Mouse (Mus musculus): ENCODE measurements at regions not wholly inside any gene's neighbourhood (a gene's known extent, or its start where the extent isn't known, plus 50 kb on each side); places are given as distances from the start of the nearest gene placed in this dataset.

- dilution Hi-C loops (cut with MboI; ENCODE audit: extremely low pct_ligation_motif_present, extremely low pct_unique_long_range_greater_than_20kb, low sequenced_read_pairs), result no loop called here
- Histone ChIP-seq H3K4me3 (replicated peaks in 1 of 3; ENCODE audit: low read depth in 2 of 3, low read length in 2 of 3, poor library complexity in 1 of 3) (no peak overlapping the region), H3K4me2 (ENCODE audit: insufficient read depth, low read depth, poor library complexity, severe bottlenecking) (no peak overlapping the region), H3K79me2 (replicated peaks; ENCODE audit: control insufficient read depth, extremely low read depth, insufficient read depth, poor library complexity, severe bottlenecking) (no peaks in the 10 kb centered on the region), H3K4me1 (ENCODE audit: control insufficient read depth in 1 of 2, insufficient read depth in 2 of 2) (peaks cover 0 to 8% of the 10 kb centered on the region in 2 experiments; a peak in 2 of 4 replicates), H3K9ac (ENCODE audit: insufficient read depth, low read depth) (no peak overlapping the region), H3K27me3 (replicated peaks) (no peaks in the 10 kb centered on the region), H3K27ac (ENCODE audit: insufficient read depth, low read depth) (no peak overlapping the region), H3K36me3 (replicated peaks in 1 of 2; ENCODE audit: control insufficient read depth in 1 of 2, insufficient read depth in 1 of 2, low read length in 1 of 2) (no peaks in the 10 kb centered on the region), H3K9me3 (replicated peaks; ENCODE audit: low read length) (no peaks in the 10 kb centered on the region)
- in situ Hi-C loops (cut with MboI; ENCODE audit: low pct_ligation_motif_present, low pct_unique_long_range_greater_than_20kb, low sequenced_read_pairs), result no loop called here
- no peak for TF ChIP-seq CHD1 (IDR thresholded peaks at IDR 0.05; ENCODE audit: low read depth, low read length)
- TF ChIP-seq ZKSCAN1 (IDR thresholded peaks at IDR 0.05; ENCODE audit: borderline replicate concordance, low read depth, low read length), result no peak
- no peak for TF ChIP-seq PAX5 (IDR thresholded peaks at IDR 0.05; ENCODE audit: low read length)
- TF ChIP-seq HCFC1 (IDR thresholded peaks at IDR 0.05; ENCODE audit: low read depth, low read length), result no peak
- TF ChIP-seq ZC3H11A (IDR thresholded peaks at IDR 0.05; ENCODE audit: low read depth, low read length), result no peak
- no peak for TF ChIP-seq NRF1 (IDR thresholded peaks at IDR 0.05; ENCODE audit: low read depth, low read length)
- no peak for TF ChIP-seq TBP (conservative IDR thresholded peaks at IDR 0.05; ENCODE audit: low read depth, low read length)
- TF ChIP-seq SMC3 (IDR thresholded peaks at IDR 0.05; ENCODE audit: low read depth, low read length), result no peak
- TF ChIP-seq NELFE (IDR thresholded peaks at IDR 0.05; ENCODE audit: low read depth, low read length), result no peak
- TF ChIP-seq ZNF384 (IDR thresholded peaks at IDR 0.05; ENCODE audit: low read depth, low read length), result no peak
- no peak for TF ChIP-seq RCOR1 (conservative IDR thresholded peaks at IDR 0.05; ENCODE audit: low read depth, low read length)
- TF ChIP-seq E2F4 (IDR thresholded peaks at IDR 0.05; ENCODE audit: insufficient replicate concordance, low read depth, low read length), result no peak
- TF ChIP-seq JUND (conservative IDR thresholded peaks at IDR 0.05; ENCODE audit: low read depth, low read length), result no peak
- no peak for TF ChIP-seq POLR2A (IDR thresholded peaks at IDR 0.05; ENCODE audit: low read depth, low read length)
- TF ChIP-seq MEF2A (IDR thresholded peaks at IDR 0.05; ENCODE audit: borderline replicate concordance, low read depth, low read length), result no peak
- no peak for TF ChIP-seq MAX (IDR thresholded peaks at IDR 0.05; ENCODE audit: low read length)
- DNase-seq (ENCODE audit: extremely low read depth), result no peak
Measured at GRCm38 (mm10) chr13:82888755-82889154, 615.1 kb upstream of the Mef2c start.

GRCm38 (mm10) chr13:82892731-82893130 is 611.1 kb upstream of the Mef2c start:
- in situ Hi-C loops (cut with MboI; ENCODE audit: low pct_ligation_motif_present, low pct_unique_long_range_greater_than_20kb, low sequenced_read_pairs), result no loop called here
- Histone ChIP-seq H3K4me3 (replicated peaks in 1 of 3; ENCODE audit: low read depth in 2 of 3, low read length in 2 of 3, poor library complexity in 1 of 3) (no peak overlapping the region), H3K4me2 (ENCODE audit: insufficient read depth, low read depth, poor library complexity, severe bottlenecking) (no peak overlapping the region), H3K36me3 (replicated peaks in 1 of 2; ENCODE audit: control insufficient read depth in 1 of 2, insufficient read depth in 1 of 2, low read length in 1 of 2) (no peaks in the 10 kb centered on the region), H3K9ac (ENCODE audit: insufficient read depth, low read depth) (no peak overlapping the region), H3K27ac (ENCODE audit: insufficient read depth, low read depth) (no peak overlapping the region), H3K27me3 (replicated peaks) (no peaks in the 10 kb centered on the region), H3K9me3 (replicated peaks; ENCODE audit: low read length) (no peaks in the 10 kb centered on the region), H3K79me2 (replicated peaks; ENCODE audit: control insufficient read depth, extremely low read depth, insufficient read depth, poor library complexity, severe bottlenecking) (no peaks in the 10 kb centered on the region), H3K4me1 (ENCODE audit: control insufficient read depth in 1 of 2, insufficient read depth in 2 of 2) (peaks cover 0 to 8% of the 10 kb centered on the region in 2 experiments; a peak in 2 of 4 replicates)
- dilution Hi-C loops (cut with MboI; ENCODE audit: extremely low pct_ligation_motif_present, extremely low pct_unique_long_range_greater_than_20kb, low sequenced_read_pairs), result no loop called here
- TF ChIP-seq ELF1 (IDR thresholded peaks at IDR 0.05; ENCODE audit: low read depth, low read length), result no peak
- no peak for TF ChIP-seq SIN3A (IDR thresholded peaks at IDR 0.05; ENCODE audit: low read length)
- no peak for TF ChIP-seq MAX (IDR thresholded peaks at IDR 0.05; ENCODE audit: low read length)
- no peak for TF ChIP-seq NRF1 (IDR thresholded peaks at IDR 0.05; ENCODE audit: low read depth, low read length)
- TF ChIP-seq CHD1 (IDR thresholded peaks at IDR 0.05; ENCODE audit: low read depth, low read length), result no peak
- TF ChIP-seq BHLHE40 (IDR thresholded peaks at IDR 0.05; ENCODE audit: low read depth, low read length), result no peak
- DNase-seq (ENCODE audit: extremely low read depth), result no peak
